Mouse (Mus musculus) midbrain, postnatal 0 days (tissue): ENCODE data around the gene Nfib. TPM values are rescaled to one million over a fixed set of nuclear protein-coding genes. Genes with fewer than 3 reads are reported as not detected.

Source experiments
- ATAC-seq: fragments of 200-750 bp; cut with Nextera tagmentation; 2 replicates; pipeline ENCODE4 v1.8.0; 2017; ENCODE audit warnings: moderate number of reproducible peaks, mild to moderate bottlenecking, moderate TSS enrichment, moderate library complexity; ENCODE audit not compliant: low FRiP score
- DNase-seq: peaks from one replicate; pipeline ENCODE4 v3.0.0-alpha.2; 2015; ENCODE audit warnings: low spot score
- H3K27ac ChIP-seq: fragments of 300-500 bp; sonication (generic); 2 replicates; pipeline ENCODE4 v1.5.1; 2014; ENCODE audit warnings: low read depth, mild to moderate bottlenecking, low read length, mixed read lengths
- H3K27me3 ChIP-seq: fragments of 300-500 bp; sonication (generic); 2 replicates; pipeline ENCODE4 v1.6.1; 2014; ENCODE audit warnings: low read length, control low read depth, mixed read lengths; ENCODE audit not compliant: insufficient read depth
- H3K36me3 ChIP-seq: fragments of 300-500 bp; sonication (generic); 2 replicates; pipeline ENCODE4 v1.6.1; 2014; ENCODE audit warnings: low read length, control low read depth, mixed read lengths; ENCODE audit not compliant: insufficient read depth
- H3K4me1 ChIP-seq: fragments of 300-500 bp; sonication (generic); 2 replicates; pipeline ENCODE4 v1.6.1; 2014; ENCODE audit warnings: mild to moderate bottlenecking, control low read depth, antibody characterized with exemption, low read length, mixed read lengths; ENCODE audit not compliant: insufficient read depth
- H3K4me2 ChIP-seq: fragments of 300-500 bp; sonication (generic); 2 replicates; pipeline ENCODE4 v1.6.1; 2014; ENCODE audit warnings: low read depth, mild to moderate bottlenecking, low read length, mixed read lengths; ENCODE audit not compliant: poor library complexity, severe bottlenecking
- H3K4me3 ChIP-seq: fragments of 300-500 bp; sonication (generic); 2 replicates; pipeline ENCODE4 v1.5.1; 2014; ENCODE audit warnings: low read depth, mild to moderate bottlenecking, low read length, moderate library complexity
- H3K9ac ChIP-seq: fragments of 300-500 bp; sonication (generic); replicated peaks from 2 replicates; pipeline ENCODE4 v1.6.1; 2014; ENCODE audit warnings: mild to moderate bottlenecking, low read length, moderate library complexity, mixed read lengths; ENCODE audit not compliant: poor library complexity, severe bottlenecking
- H3K9me3 ChIP-seq: fragments of 300-500 bp; sonication (generic); 2 replicates; pipeline ENCODE4 v1.6.1; 2016; ENCODE audit warnings: low read length, control low read depth
- CTCF ChIP-seq: IDR thresholded peaks from 2 replicates; pipeline ENCODE4 v1.5.1; 2016; ENCODE audit warnings: antibody characterized with exemption, mild to moderate bottlenecking
- WGBS: fragments of 180-500 bp; shearing (Covaris S2); extraction: QIAGEN DNeasy Blood & Tissue Kit; methylation state at CpG from one replicate; pipeline ENCODE4 v1.1.7; 2014; 5-methylcytosine and 5-hydroxymethylcytosine counted together
- polyA plus RNA-seq: library from polyadenylated mRNA; unstranded; fragments of >200 nt; fragmentation: Nextera tagmentation; extraction: Ambion mirVana; gene quantifications from 2 replicates; pipeline ENCODE4 v1.2.1, GENCODE M21; 2015
- total RNA-seq: library from RNA; depleted of rRNA; stranded (reverse); fragments of >200 nt; gene quantifications from 2 replicates; pipeline ENCODE4 v1.2.3, GENCODE M21; 2014

Nfib gene
- total and polyA plus RNA-seq, 2 experiments from 2014 or later, result 27.7 to 62.8 TPM

- H3K27me3 ChIP-seq, result no peaks in the 10 kb centered on the region
- ATAC-seq (no peak), DNase-seq (no peak)
- no peak overlapping the region for H3K9ac ChIP-seq
- H3K4me3 ChIP-seq, result no peak overlapping the region
- H3K36me3 ChIP-seq, result no peaks in the 10 kb centered on the region
- no peaks in the 10 kb centered on the region for H3K9me3 ChIP-seq
- no peak overlapping the region for H3K4me2 ChIP-seq
- no peak for TF ChIP-seq CTCF
- H3K4me1 ChIP-seq, result no peaks in the 10 kb centered on the region
- H3K27ac ChIP-seq, result no peak overlapping the region
- 84% methylated on average over 5 of the region's 5 CpGs for WGBS
Observed at GRCm38 (mm10) chr4:82443441-82443840, 262.1 kb downstream of the Nfib start.

GRCm38 (mm10) chr4:82443003-82443402 is 262.5 kb downstream of the Nfib start:
- DNase-seq (no peak), ATAC-seq (no peak)
- Histone ChIP-seq H3K4me1 (no peaks in the 10 kb centered on the region), H3K4me3 (no peak overlapping the region), H3K4me2 (no peak overlapping the region), H3K36me3 (no peaks in the 10 kb centered on the region), H3K9me3 (no peaks in the 10 kb centered on the region), H3K9ac (no peak overlapping the region), H3K27ac (no peak overlapping the region), H3K27me3 (no peaks in the 10 kb centered on the region)
- no peak for TF ChIP-seq CTCF
- WGBS, result 89% methylated on average over 5 of the region's 5 CpGs

GRCm38 (mm10) chr4:82440606-82441005 is 264.9 kb downstream of the Nfib start:
- H3K36me3 ChIP-seq, result no peaks in the 10 kb centered on the region
- H3K9me3 ChIP-seq, result no peaks in the 10 kb centered on the region
- no peak for TF ChIP-seq CTCF
- H3K4me3 ChIP-seq, result no peak overlapping the region
- H3K4me1 ChIP-seq, result no peaks in the 10 kb centered on the region
- 83% methylated on average over 2 of the region's 2 CpGs for WGBS
- H3K27ac ChIP-seq, result no peak overlapping the region
- ATAC-seq (no peak), DNase-seq (no peak)
- no peak overlapping the region for H3K9ac ChIP-seq
- H3K27me3 ChIP-seq, result no peaks in the 10 kb centered on the region
- H3K4me2 ChIP-seq, result no peak overlapping the region

GRCm38 (mm10) chr4:82439813-82440212 is 265.7 kb downstream of the Nfib start:
- 51% methylated on average over 8 of the region's 8 CpGs for WGBS
- no peak overlapping the region for H3K27ac ChIP-seq
- no peaks in the 10 kb centered on the region for H3K9me3 ChIP-seq
- H3K36me3 ChIP-seq, result no peaks in the 10 kb centered on the region
- no peaks in the 10 kb centered on the region for H3K4me1 ChIP-seq
- H3K9ac ChIP-seq, result no peak overlapping the region
- H3K27me3 ChIP-seq, result no peaks in the 10 kb centered on the region
- H3K4me2 ChIP-seq, result no peak overlapping the region
- ATAC-seq (no peak), DNase-seq (no peak)
- H3K4me3 ChIP-seq, result no peak overlapping the region
- no peak for TF ChIP-seq CTCF

GRCm38 (mm10) chr4:82438631-82439030 is 266.9 kb downstream of the Nfib start:
- no peaks in the 10 kb centered on the region; the same call in 1 of the 2 replicates for H3K4me1 ChIP-seq
- 96% methylated on average over 5 of the region's 5 CpGs for WGBS

GRCm38 (mm10) chr4:82437533-82438318 is 267.8 kb downstream of the Nfib start:
- H3K4me3 ChIP-seq, result no peak overlapping the region
- H3K27me3 ChIP-seq, result no peaks in the 10 kb centered on the region
- no peaks in the 10 kb centered on the region for H3K9me3 ChIP-seq
- H3K4me2 ChIP-seq, result no peak overlapping the region
- no peak for ATAC-seq
- H3K9ac ChIP-seq, result no peak overlapping the region
- no peaks in the 10 kb centered on the region; the same call in 1 of the 2 replicates for H3K4me1 ChIP-seq
- WGBS, result 69% methylated on average over 12 of the region's 12 CpGs
- H3K36me3 ChIP-seq, result no peaks in the 10 kb centered on the region
- TF ChIP-seq CTCF, result no peak
- no peak for DNase-seq
- H3K27ac ChIP-seq, result no peak overlapping the region

More at GRCm38 (mm10) chr4:82438631-82439030, 266.9 kb downstream of the Nfib start:
- H3K4me2 ChIP-seq, result no peak overlapping the region
- no peak overlapping the region for H3K9ac ChIP-seq
- no peaks in the 10 kb centered on the region for H3K9me3 ChIP-seq
- no peaks in the 10 kb centered on the region for H3K27me3 ChIP-seq
- H3K27ac ChIP-seq, result no peak overlapping the region
- H3K4me3 ChIP-seq, result no peak overlapping the region
- no peak for TF ChIP-seq CTCF
- ATAC-seq (no peak), DNase-seq (no peak)
- no peaks in the 10 kb centered on the region for H3K36me3 ChIP-seq
